Mouse (Mus musculus) frontal cortex, adult (tissue): Measurements from ENCODE around the gene Fxyd4.

ENCODE experiments used
- ATAC-seq: cut with Nextera tagmentation; 2 replicates; pipeline ENCODE4 v1.9.2; 2017; ENCODE audit warnings: mild to moderate bottlenecking, moderate library complexity, mixed read lengths; ENCODE audit not compliant: low TSS enrichment

The Fxyd4 gene

DNA sequence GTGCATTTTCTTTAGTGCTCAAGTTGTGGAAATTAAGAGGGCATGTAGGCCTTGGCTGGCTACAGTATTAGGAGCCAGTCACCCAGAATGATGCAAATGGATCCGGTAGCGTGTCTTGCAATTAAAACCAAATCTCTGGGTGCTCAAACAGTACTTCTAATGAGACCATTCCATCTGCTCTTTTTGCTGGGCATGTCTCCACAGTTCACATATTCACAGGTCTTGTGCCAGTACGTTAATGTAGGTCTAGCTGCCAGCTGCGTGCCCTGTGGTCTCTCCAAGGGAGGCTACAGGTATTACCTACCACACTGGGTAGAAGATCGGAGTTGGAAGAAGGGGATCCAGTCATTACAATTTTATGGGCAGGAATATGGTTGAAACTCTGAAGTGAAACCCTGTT is 19.4 kb downstream of the Fxyd4 start:
- ATAC-seq, result no peak

DNA sequence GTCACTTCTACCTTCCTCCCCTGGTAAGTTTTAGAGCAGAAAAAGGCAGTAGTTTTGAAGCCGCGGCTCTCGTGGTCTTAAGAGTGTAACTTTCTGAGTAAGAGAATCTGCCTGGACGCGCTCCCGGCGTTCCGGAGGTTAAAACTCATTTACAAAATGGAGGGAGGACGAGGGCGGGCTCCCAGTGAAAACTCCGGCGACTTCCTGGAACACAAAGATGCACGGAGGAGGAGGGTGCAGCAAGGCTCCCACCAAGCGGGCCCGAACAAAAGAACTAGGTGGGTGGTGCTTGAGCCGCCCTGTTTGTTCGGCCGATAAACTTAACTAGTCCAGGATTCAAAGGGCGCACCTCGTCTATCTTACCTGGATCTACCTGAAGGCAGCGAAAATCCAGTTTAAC is 19.9 kb downstream of the Fxyd4 start:
- ATAC-seq, result peak; percentile 63

DNA sequence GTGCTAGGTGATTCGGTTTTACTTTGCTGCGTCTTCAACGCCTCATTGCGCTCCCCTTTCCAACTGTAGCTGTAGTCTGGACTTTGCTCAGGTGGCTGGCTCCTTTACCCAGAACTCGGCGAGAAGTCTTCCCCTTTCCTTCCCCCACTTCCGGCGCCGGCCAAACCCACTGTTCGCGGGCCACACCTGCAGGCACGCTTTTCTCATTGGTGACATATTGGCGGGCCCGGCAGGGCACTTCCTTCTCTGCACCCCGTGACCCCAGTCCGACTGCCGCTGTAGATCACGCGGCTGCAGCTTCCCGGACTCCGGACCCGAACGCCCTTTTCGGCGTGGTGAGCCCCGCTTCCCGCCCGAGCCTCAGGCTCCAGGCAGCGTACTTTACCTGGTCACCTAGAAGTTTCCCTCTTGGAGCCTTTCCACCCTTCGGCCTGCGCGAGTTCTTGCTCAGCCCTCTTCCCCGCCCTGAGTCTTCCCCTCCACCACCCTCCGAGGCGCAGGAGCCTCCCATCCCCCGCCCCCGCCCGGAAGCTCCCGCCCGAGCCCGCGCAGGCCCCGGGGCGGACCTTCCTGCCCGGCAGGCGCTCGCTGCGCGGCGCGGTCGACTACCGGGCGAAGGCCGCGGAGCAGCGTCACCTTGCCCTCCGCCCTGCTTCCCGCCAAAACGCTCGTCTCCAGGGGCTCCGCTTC is 20.6 kb downstream of the Fxyd4 start:
- ATAC-seq, result peak; percentile 76

DNA sequence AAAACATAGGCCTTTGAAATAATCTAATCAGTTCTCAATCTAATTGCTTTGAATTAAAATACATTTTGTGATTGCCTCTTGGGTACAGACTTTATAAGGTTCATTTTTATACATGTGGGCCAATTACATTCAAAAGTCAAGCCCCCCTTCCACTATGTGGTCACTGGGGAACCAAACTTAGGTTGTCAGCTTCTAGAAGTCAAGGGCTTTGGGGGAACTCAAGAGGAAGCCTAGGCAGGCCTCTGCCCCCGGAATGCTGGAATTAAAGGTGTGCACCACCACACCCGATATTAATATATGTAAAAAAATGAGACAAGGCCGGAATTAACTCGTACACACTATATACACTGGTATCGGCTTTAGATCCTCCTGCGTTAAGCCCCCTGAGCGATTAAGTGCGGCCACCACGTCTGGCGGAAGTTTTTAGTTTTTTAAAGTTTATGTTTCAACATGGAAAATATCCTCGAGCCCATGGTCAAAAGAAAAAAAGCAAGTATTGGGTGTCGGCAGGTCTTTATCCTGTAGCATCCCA is 21.2 kb downstream of the Fxyd4 start:
- ATAC-seq, result no peak

DNA sequence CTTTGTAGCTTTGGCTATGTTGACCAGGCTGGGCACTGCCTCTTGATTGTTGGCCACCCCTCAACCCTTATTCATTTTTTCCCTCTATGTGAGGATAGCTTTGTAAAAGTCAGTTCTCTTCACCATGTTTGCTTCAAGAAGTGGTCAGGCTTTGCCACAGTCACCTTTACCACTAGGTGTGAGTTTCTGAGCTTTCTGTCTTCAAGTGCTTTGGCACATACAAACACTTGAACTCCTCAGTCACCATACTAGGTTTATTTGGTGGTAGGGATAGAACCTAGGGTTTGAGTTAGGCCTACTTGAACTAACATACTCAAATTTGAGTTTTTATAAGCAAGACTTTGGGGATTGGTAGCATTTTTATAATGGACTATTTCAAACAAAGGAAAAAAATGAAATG is 23.0 kb downstream of the Fxyd4 start:
- ATAC-seq, result no peak

DNA sequence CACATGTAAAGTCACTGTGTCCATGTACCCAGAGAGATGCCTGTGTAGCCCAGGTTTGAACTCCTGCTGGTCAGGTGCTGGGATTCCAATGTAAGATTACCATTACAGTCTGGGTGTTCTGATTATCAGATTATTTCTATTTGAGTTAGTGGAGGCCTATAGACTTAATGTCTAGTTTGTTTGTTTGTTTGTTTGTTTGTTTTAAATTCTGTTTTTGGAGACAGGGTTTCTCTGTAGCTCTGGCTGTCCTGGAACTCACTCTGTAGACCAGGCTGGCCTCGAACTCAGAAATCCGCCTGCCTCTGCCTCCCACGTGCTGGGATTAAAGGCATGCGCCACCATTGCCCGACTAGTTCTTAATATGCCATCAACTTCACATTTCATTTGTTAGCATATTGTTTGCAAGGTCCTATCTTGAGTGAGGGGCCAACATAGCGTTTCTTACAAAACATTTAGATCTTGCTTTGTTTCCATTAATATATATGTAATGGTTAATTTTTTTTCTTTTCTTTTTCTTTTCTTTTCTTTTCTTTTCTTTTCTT is 27.3 kb downstream of the Fxyd4 start:
- ATAC-seq, result no peak

DNA sequence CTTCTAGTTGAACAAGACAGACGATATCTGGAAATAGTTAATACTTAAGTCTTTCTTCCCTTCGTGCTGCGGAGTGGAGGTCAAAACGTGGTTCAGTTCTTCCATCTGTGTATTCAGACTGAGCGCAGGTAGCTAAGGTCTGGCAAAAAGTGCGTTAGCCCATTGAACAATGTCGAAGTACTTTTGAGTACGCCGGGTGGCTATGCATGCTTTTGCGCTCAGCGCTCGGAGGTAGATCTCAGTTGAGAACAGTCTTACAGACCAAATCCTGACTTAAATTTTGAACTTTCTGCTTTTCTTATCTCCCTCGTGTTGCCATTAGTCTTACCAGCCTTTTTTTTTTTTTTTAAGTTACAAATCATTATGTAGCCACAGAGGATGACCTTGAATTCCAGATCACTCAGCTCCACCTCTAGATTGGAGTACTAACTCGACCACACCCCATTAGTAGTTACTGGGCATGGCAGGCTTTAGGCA is 29.0 kb downstream of the Fxyd4 start:
- ATAC-seq, result no peak

DNA sequence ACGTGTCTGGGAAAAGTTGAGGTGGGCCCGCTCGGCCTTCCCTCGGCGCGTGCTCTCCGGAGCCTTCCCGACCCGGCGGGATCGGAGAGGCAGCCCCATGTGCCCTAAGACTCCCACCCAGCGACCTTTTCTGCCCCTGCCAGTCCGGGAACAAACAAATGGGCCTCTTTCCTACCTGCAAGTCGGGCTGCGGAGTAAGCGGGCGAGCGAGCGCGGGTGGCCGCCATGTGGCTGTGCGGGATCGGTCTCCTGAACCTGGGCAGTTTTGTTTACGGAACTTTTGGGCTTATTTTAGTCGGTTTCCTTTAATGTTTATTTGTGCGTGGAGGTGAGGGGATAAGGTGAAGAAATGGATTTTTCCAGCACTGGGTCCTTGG is 29.5 kb downstream of the Fxyd4 start:
- no peak for ATAC-seq

DNA sequence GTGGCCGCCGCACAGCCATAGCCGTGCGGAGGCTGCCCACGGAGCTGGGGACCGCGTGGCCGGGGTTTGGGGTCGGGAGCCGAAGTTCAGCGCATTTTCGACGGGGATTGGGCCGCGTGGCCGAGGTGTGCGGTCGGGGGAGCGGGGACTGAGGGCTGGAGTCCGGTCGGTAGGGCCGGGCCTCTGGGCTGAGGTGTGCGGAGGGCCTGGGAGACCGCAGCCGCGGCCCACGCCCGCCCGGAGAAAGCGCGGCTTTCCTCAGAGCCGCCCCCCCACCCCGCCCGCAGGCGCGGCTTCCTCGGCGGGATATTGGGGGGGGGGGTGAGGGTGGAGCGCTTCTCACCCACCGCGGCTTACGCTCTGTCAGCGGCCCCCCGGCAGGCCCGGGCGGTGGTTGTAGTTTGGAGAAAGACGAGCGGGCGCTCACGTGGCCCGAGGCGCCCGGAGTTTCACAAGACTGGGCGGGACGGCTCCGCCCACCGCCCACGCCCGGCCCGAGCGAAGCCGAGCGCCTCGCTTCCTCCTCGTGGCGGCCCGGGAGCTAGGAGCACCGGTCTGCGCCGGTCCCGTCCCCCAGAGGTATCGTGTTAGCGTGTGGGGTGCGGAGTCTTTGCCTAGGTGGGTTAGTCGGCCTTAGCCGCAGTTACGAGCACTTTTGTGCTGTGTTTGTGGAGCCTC is 30.1 kb downstream of the Fxyd4 start:
- ATAC-seq, result peak; percentile 41

DNA sequence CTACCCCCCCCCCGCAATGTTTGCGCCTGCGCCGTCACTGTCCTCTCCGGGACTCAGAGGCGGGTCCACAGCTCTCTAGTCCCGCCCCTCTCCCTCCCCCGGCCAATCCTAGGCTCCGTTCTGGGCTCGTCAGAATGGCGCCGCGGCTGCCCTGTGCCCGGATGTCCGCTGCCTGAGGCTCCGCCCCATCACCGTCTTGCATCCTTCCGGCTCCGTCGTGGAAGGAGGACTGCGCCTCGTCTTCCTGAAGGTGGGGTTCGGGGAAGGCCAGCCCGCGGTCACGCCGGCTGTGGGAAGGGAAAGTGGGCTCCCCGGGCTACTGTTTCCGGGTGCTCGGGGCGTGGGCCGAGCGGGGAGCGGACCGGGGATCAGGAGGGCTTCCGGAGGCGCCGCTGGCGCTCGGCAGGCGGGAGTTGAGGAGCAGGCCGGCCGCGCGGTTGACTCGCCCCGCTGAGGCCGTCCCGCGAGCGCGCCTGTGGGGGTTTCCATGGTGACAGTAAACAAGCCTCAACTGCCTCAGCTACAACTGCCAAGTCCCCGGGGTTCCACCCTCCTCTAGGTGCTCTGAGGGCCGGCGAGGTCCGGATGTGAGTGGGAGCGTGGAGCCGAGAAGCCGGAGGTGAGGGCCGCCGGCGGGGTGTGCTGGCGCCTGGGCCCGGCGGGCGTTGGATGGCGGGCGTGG is 30.8 kb downstream of the Fxyd4 start:
- ATAC-seq, result peak; percentile 95

DNA sequence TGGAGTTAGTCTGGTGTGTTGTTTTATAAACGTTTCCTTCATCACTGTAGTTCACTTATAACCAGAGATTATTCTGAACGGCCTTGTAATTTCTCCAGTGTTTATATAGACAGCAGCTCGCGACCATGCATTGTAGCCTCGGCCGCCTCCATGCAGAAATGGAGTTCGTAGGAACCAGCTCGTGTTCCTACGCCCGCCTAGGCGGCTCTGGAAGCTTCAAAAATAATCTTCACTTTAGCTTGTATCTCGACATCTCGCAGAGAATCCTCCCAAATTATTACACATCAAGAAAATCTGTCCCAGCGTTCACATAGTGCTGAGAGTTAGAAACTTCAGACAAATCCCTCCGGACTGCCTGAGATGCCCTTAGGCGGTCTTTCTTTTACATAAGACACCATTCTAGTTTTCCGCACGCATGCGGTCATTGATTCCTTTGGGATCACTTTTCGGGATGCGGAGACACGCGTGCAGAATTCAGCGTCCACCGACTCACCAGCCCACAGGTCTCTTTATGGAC is 31.4 kb downstream of the Fxyd4 start:
- ATAC-seq, result peak; percentile 15

DNA sequence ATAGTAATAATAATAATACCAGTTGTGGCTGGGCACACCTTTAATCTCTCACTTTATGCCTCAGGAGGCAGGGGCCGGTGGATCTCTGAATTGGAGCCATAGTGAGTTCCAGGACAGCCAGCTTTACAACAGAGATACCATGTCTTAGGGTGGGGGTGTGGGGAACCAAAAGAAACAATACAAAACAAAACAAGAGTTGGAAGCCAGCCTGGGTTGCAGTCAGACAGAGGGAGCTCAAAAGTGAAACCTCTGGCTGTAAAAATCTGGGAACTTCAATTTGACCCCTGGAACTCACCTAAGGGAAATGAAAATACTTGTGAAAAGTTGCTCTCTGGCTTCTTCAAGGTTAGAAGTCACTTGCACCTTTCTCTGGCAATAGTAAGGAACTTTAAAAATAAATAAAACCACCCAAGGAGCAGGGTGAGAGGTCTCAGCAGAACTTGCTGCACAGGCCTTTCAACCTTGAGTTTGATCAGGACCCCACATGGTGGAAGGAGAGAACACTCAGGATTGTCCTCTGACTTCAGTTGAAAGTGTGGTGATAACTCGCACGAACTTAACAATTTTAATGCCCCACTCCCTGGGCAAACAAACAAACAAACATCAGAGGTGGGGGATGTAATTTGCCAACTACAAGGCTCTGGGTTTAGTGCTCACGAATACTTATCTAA is 32.1 kb downstream of the Fxyd4 start:
- no peak for ATAC-seq

DNA sequence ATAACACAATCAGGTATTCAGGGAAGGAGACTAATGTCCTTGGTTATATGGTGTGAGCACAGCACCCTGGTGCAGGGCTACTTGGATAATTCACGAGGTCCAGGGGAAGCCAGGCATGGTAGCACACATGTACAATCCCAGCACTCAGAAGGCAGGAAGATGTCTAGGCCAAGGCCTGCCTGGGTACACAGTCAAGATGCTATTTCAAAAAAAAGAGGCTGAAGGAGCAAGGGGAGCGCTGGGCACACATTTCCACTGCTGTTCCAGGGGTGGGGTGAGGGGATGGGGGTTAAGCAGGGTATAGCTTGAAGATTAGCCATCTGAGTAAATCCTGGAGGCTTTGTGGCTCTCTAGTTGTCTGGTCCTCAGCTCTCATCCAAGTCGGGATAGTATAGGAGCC is 33.7 kb downstream of the Fxyd4 start:
- ATAC-seq, result no peak

DNA sequence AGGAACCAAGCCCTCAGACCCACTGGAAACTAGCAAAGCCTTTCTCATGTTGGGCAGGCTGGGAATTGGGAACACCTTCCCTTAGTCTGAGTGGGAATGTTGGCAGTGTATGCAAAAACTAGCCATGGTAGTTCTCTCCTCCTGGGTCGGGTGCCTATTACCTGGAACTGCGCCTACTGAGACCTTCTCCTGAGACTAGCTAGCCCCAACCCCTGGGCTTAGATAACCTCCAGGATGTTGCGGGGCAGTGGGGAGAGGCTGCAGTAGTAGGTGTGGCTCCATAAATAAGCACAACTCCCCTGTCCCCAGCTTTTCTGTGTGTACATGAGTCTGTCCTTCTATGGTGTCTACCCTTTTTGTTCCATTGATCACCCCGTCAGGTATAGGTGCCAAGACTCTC is 34.9 kb downstream of the Fxyd4 start:
- ATAC-seq, result no peak

DNA sequence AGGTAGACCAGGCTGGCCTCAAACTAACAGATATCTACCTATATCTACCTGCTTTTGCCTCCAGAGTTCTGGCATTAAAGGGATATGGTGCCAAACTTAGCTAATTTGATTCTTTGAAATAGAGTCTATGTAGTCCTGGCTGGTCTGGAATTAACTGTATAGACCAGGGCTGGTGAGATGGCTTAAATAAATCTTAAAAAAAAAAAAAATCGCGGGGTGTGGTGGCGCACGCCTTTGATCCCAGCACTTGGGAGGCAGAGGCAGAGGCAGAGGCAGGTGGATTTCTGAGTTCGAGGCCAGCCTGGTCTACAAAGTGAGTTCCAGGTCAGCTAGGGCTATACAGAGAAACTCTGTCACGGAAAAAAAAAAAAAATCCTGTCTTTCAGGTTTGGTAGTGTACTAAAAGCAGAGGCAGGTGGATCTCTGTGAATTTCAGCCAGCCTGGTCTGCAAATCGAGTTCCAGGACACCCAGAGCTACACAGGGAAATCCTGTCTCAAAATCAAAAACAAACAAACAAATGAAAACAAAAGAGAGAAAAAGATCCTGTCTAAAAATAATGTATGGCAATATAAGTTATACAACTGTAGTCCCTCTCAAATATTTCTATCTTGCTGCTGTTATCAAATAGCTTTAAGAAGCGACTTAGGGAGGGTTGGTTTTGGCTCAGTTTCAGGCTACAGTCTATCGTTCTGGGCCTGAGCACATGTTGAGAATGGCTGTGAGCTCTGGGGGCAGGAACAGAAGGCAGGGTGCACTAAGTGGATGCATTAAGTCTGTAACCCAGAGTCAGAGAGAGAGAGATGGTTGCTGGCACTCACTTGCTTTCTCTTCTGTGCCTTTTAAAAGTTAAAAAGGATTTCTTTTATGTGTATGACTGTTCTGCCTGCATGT is 35.7 kb downstream of the Fxyd4 start:
- no peak for ATAC-seq

DNA sequence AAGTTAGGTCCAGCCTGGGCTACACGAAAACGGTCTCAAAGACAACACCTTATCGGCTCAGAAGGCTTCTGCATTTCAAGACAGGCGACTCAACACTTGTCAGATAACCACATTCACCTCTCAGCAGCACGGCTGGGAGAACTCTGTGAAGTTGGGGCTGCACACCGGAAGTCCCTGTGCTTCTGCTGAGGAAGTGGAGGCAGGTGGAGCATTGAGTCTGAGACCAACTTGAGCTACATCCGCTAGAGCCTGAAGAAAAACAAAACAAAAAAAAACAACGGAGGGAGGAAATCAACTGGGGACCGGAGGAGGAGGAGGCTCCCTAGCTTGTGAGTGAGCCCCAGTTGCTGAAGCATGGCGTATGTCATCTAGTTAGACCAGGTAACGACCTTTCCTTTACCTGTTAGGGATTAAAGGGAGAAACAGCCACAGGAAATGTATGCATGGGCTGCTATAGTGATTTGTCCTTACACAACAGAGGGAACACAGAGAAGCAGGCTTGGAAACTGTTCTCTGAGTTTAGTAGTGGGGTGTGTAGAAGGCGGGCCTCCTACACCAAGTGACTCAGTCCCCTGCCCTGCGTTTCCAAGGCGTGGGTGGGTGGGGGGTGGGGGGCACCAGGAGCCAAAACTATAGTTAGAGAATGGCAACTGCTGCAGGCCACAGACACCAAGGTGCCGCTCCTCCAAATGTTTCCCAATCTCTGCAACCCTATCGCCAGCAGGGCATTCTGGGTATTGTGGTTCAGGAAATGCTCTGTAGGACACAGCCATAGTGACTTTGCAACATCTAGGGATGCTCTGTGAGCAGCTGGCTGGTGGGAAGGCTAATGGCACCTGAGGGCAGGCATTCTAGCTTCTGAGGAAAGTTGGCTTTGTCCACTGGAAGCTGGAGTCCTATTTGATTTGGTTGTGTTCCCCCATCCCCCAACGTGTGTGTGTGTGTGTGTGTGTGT is 37.1 kb downstream of the Fxyd4 start, which contains the start of gene Hnrnpf:
Gene Hnrnpf, plus strand, starts transcription at position 199 of the 955 bp plus-strand sequence.
- peak; percentile 90 for ATAC-seq

DNA sequence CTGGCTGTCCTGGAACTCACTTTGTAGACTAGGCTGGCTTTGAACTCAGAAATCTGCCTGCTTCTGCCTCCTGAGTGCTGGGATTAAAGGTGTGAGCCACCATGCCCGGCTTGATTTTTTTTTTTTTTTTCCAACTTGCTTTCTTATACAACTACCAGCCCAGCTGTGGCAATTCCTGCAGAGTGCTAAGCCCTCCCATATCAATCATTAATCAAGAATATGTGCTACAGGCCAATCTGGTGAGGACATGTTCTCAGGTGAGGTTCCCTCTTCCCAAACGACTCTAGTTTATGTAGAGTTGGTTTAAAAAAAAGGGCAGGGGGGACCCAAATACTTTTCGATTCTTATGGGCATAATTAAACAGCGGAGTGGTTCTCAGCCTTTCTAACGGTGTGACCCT is 39.7 kb downstream of the Fxyd4 start:
- ATAC-seq, result no peak

DNA sequence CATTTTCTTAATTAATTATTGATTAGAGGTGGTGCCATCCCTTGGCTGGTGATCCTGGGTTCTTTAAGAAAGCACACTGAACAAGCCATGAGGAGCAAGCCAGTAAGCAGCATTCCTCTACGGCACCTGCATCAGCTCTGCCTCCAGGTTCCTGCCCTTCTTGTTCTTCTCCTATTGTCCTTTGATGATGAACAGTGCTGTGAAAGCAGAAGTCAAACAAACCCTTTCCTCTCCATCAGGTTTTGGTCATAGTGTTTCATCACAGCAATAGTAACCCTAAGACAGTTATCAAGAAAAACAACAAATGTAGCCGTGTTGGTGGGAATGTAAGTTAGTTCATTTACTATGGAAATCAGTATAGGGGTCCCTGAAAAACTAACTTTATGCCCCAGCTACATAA is 44.1 kb downstream of the Fxyd4 start:
- ATAC-seq, result no peak

DNA sequence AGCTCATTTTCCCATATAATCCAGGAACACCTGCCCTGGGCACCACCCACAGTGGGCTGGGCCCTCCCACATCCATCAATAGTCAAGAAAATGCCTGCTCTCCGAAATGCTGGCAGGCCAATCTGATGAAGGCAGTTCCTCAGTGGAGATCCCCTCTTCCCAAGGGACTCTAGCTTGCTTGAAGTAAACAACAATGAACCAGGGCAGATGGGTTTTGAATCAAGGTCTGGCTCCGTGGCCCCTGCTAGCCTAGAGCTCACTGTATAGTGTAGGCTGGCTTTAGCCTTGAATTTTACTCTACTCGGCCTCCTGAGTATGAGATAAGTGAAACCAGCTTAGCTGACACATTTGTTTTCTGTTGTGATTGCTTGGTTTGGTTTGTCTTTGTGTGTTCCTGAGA is 45.1 kb downstream of the Fxyd4 start:
- ATAC-seq, result no peak
